Mouse (Mus musculus): ENCODE measurements around the gene Tbc1d30.
A peak's percentile ranks its signal among the peaks of the same experiment; 100 is the strongest.

Tbc1d30 gene

GRCm38 (mm10) chr10:121263520-121264203 is 87.4 kb downstream of the Tbc1d30 start:
- DNase-seq (ENCODE audit: low read depth), result peak; percentile 95

GRCm38 (mm10) chr10:121262206-121262605 is 88.9 kb downstream of the Tbc1d30 start:
- no peak for DNase-seq (ENCODE audit: low read depth)

- DNase-seq (ENCODE audit: low read depth), result no peak
Observed at GRCm38 (mm10) chr10:121261036-121261592, 90.0 kb downstream of the Tbc1d30 start.

- DNase-seq (ENCODE audit: low read depth), result peak; percentile 79
Observed at GRCm38 (mm10) chr10:121256115-121256825, 94.8 kb downstream of the Tbc1d30 start.

GRCm38 (mm10) chr10:121255465-121255864 is 95.6 kb downstream of the Tbc1d30 start:
- no peak for DNase-seq (ENCODE audit: low read depth)

- DNase-seq (ENCODE audit: low read depth), result no peak
Observed at GRCm38 (mm10) chr10:121254343-121254742, 96.7 kb downstream of the Tbc1d30 start.

GRCm38 (mm10) chr10:121252781-121253180 is 98.3 kb downstream of the Tbc1d30 start:
- peak; percentile 54 for DNase-seq (ENCODE audit: low read depth)

GRCm38 (mm10) chr10:121251191-121251590 is 99.9 kb downstream of the Tbc1d30 start:
- DNase-seq (ENCODE audit: low read depth), result peak; percentile 80

- DNase-seq (ENCODE audit: low read depth), result no peak
Observed at GRCm38 (mm10) chr10:121249820-121250219, 101.3 kb downstream of the Tbc1d30 start.

- DNase-seq (ENCODE audit: low read depth), result no peak
Observed at GRCm38 (mm10) chr10:121247545-121247944, 103.5 kb downstream of the Tbc1d30 start.

- no peak for DNase-seq (ENCODE audit: low read depth)
Observed at GRCm38 (mm10) chr10:121246971-121247370, 104.1 kb downstream of the Tbc1d30 start.

- no peak for DNase-seq (ENCODE audit: low read depth)
Observed at GRCm38 (mm10) chr10:121243373-121244207, 107.5 kb downstream of the Tbc1d30 start.

- no peak for DNase-seq (ENCODE audit: low read depth)
Observed at GRCm38 (mm10) chr10:121242596-121242995, 108.5 kb downstream of the Tbc1d30 start.

- DNase-seq (ENCODE audit: low read depth), result no peak
Observed at GRCm38 (mm10) chr10:121239065-121239464, 112.0 kb downstream of the Tbc1d30 start.

GRCm38 (mm10) chr10:121238551-121238950 is 112.5 kb downstream of the Tbc1d30 start:
- no peak for DNase-seq (ENCODE audit: low read depth)

GRCm38 (mm10) chr10:121237377-121237776 is 113.7 kb downstream of the Tbc1d30 start:
- no peak for DNase-seq (ENCODE audit: low read depth)

- DNase-seq (ENCODE audit: low read depth), result no peak
Observed at GRCm38 (mm10) chr10:121235167-121235824, 115.8 kb downstream of the Tbc1d30 start.

- DNase-seq (ENCODE audit: low read depth), result no peak
Observed at GRCm38 (mm10) chr10:121234476-121234875, 116.6 kb downstream of the Tbc1d30 start.

- no peak for DNase-seq (ENCODE audit: low read depth)
Observed at GRCm38 (mm10) chr10:121228422-121228953, 122.6 kb downstream of the Tbc1d30 start.

GRCm38 (mm10) chr10:121227988-121228409 is 123.1 kb downstream of the Tbc1d30 start:
- DNase-seq (ENCODE audit: low read depth), result no peak

GRCm38 (mm10) chr10:121227403-121227802 is 123.7 kb downstream of the Tbc1d30 start:
- DNase-seq (ENCODE audit: low read depth), result no peak

Measured in 416B (cell line).